ENCODE assay signal across 17 mouse cellular contexts in genomic region chr14:120325673-120326072, GRCm38 (mm10). TPM values are rescaled to one million over a fixed set of nuclear protein-coding genes. Genes with fewer than 3 reads are reported as not detected.
DNase-seq lines count a peak whose midpoint lies in the region; ATAC-seq and TF ChIP-seq lines count a peak whose summit lies in the region.
"Had no signal": no experiment of that assay in that cellular context is flagged by ENCODE, and none has a peak within 500 bp of the region (broad histone marks: within the 10 kb centered on the region; RNA-seq: fewer than 3 reads in every experiment).

No protein-coding gene starts in this region.

- WGBS in heart, postnatal 0 days, result 56% methylated on average over 5 of the region's 5 CpGs
- 77% methylated on average over 5 of the region's 5 CpGs for WGBS in heart, embryonic 11.5 days (ENCODE audit: insufficient replicate concordance)
- 87% methylated on average over 5 of the region's 5 CpGs for WGBS in limb, embryonic 10.5 days

- no peak for TF ChIP-seq CTCF in heart, postnatal 0 days (IDR thresholded peaks at IDR 0.05; ENCODE audit: low read depth)
- TF ChIP-seq CTCF in C2C12 (IDR thresholded peaks at IDR 0.05; ENCODE audit: control insufficient read depth, insufficient read depth, insufficient read length), result no peak

- no peak for TF ChIP-seq EP300 in heart, postnatal 0 days (IDR thresholded peaks at IDR 0.05; ENCODE audit: low read depth)

- peaks cover 83% of the 10 kb centered on the region for H3K79me3 ChIP-seq in C2C12 (ENCODE audit: low read depth)

- H3K9me3 ChIP-seq in heart, postnatal 0 days (replicated peaks; ENCODE audit: control insufficient read depth, low read length), result no peaks in the 10 kb centered on the region
- no peaks in the 10 kb centered on the region for H3K9me3 ChIP-seq in heart, embryonic 11.5 days (replicated peaks; ENCODE audit: control insufficient read depth, low read length)
- H3K9me3 ChIP-seq in limb, embryonic 10.5 days (replicated peaks), result no peaks in the 10 kb centered on the region
- H3K9me3 ChIP-seq: forebrain, embryonic 15.5 days; G1E; limb, embryonic 12.5 days; lung, embryonic 15.5 days; midbrain, embryonic 15.5 days had no signal

- peaks cover 14% of the 10 kb centered on the region for H3K36me3 ChIP-seq in heart, postnatal 0 days (replicated peaks; ENCODE audit: control insufficient read depth, insufficient read depth, low read length)
- no peaks in the 10 kb centered on the region for H3K36me3 ChIP-seq in heart, embryonic 11.5 days (ENCODE audit: control insufficient read depth, insufficient read depth, low read length)
- peaks cover 54% of the 10 kb centered on the region for H3K36me3 ChIP-seq in C2C12 (ENCODE audit: control insufficient read depth, insufficient read depth)
- H3K36me3 ChIP-seq in limb, embryonic 10.5 days, result peaks cover 25% of the 10 kb centered on the region
- H3K36me3 ChIP-seq: forebrain, embryonic 15.5 days; midbrain, embryonic 15.5 days had no signal

- no peak overlapping the region for H3K9ac ChIP-seq in heart, postnatal 0 days (replicated peaks; ENCODE audit: low read depth, low read length)
- no peak overlapping the region for H3K9ac ChIP-seq in heart, embryonic 11.5 days (ENCODE audit: low read depth, low read length)
- H3K9ac ChIP-seq: forebrain, embryonic 15.5 days; limb, embryonic 12.5 days; lung, embryonic 15.5 days; midbrain, embryonic 15.5 days had no signal

- H3K79me2 ChIP-seq in C2C12 (ENCODE audit: control insufficient read depth, insufficient read depth), result peaks cover 94% of the 10 kb centered on the region

- no peak for DNase-seq in heart, postnatal 0 days (ENCODE audit: low spot score)
- DNase-seq in limb, embryonic 10.5 days (ENCODE audit: low spot score), result no peak
- DNase-seq in layer of hippocampus, adult 8-10 months (ENCODE audit: low spot score in 2 of 2), result no peak
- no peak for DNase-seq in cerebellum, postnatal 4 days (ENCODE audit: low spot score in 2 of 2)
- DNase-seq: kidney, adult 18-20 months; layer of hippocampus, adult 9-11 months; right cerebral cortex, postnatal 25 days had no signal

- H3K4me1 ChIP-seq in heart, postnatal 0 days (ENCODE audit: control insufficient read depth, insufficient read depth), result peaks cover 35% of the 10 kb centered on the region
- H3K4me1 ChIP-seq in heart, embryonic 11.5 days (ENCODE audit: control insufficient read depth, insufficient read depth, low read length), result peaks cover 23% of the 10 kb centered on the region
- H3K4me1 ChIP-seq in brown adipose tissue, adult 24 weeks (ENCODE audit: control insufficient read depth, insufficient read depth, insufficient read length, low read length), result peaks cover 35% of the 10 kb centered on the region
- peaks cover 10% of the 10 kb centered on the region; the same call in 1 of the 2 replicates for H3K4me1 ChIP-seq in limb, embryonic 10.5 days
- H3K4me1 ChIP-seq: midbrain, embryonic 15.5 days had no signal

- no peak overlapping the region for H3K4me2 ChIP-seq in heart, postnatal 0 days (ENCODE audit: low read depth, low read length)
- H3K4me2 ChIP-seq in heart, embryonic 11.5 days, result no peak overlapping the region
- H3K4me2 ChIP-seq: forebrain, embryonic 15.5 days; limb, embryonic 12.5 days; lung, embryonic 15.5 days; midbrain, embryonic 15.5 days had no signal

- H3K27ac ChIP-seq in heart, postnatal 0 days (ENCODE audit: low read depth), result 0 out of 2 replicates have a peak overlapping the region, but pooled peaks have one; percentile 6
- no peak overlapping the region for H3K27ac ChIP-seq in heart, embryonic 11.5 days (ENCODE audit: low read depth, low read length)
- H3K27ac ChIP-seq in brown adipose tissue, adult 24 weeks (replicated peaks; ENCODE audit: low read depth, low read length), result peak overlapping the region; percentile 3; the same call in 1 of the 2 replicates
- H3K27ac ChIP-seq in limb, embryonic 10.5 days, result no peak overlapping the region
- H3K27ac ChIP-seq: forebrain, embryonic 15.5 days; limb, embryonic 12.5 days; lung, embryonic 15.5 days; midbrain, embryonic 15.5 days; stomach, postnatal 0 days had no signal

- H3ac ChIP-seq in C2C12 (ENCODE audit: control insufficient read depth, insufficient read length, low read depth), result no peak overlapping the region

- no peak for ATAC-seq in heart, postnatal 0 days (ENCODE audit: insufficient read depth, low read depth)
- ATAC-seq in heart, embryonic 11.5 days (replicated peaks; ENCODE audit: insufficient number of reproducible peaks, low FRiP score, low TSS enrichment), result no peak
- ATAC-seq in monocyte, adult 5-6 weeks (replicated peaks; ENCODE audit: insufficient number of reproducible peaks, low FRiP score, low TSS enrichment, poor library complexity, severe bottlenecking), result peak; percentile 85
- ATAC-seq: forebrain, embryonic 15.5 days; midbrain, embryonic 15.5 days had no signal

- H3K4me3 ChIP-seq in heart, postnatal 0 days (ENCODE audit: low read depth, low read length), result no peak overlapping the region
- H3K4me3 ChIP-seq in heart, embryonic 11.5 days (ENCODE audit: low read depth, low read length), result no peak overlapping the region
- H3K4me3 ChIP-seq in C2C12 (ENCODE audit: insufficient read depth, poor library complexity, severe bottlenecking), result no peak overlapping the region
- H3K4me3 ChIP-seq in brown adipose tissue, adult 24 weeks (ENCODE audit: insufficient read depth, low read depth, low read length), result no peak overlapping the region
- H3K4me3 ChIP-seq in limb, embryonic 10.5 days, result no peak overlapping the region
- H3K4me3 ChIP-seq: forebrain, embryonic 15.5 days; limb, embryonic 12.5 days; lung, embryonic 15.5 days; midbrain, embryonic 15.5 days had no signal

- H3K27me3 ChIP-seq in heart, postnatal 0 days (ENCODE audit: control insufficient read depth, insufficient read depth, low read length), result no peaks in the 10 kb centered on the region
- H3K27me3 ChIP-seq in heart, embryonic 11.5 days (ENCODE audit: control insufficient read depth, insufficient read depth, low read length), result no peaks in the 10 kb centered on the region
- no peaks in the 10 kb centered on the region for H3K27me3 ChIP-seq in C2C12 (ENCODE audit: control insufficient read depth, insufficient read depth, insufficient read length)
- no peaks in the 10 kb centered on the region for H3K27me3 ChIP-seq in limb, embryonic 10.5 days (ENCODE audit: low read depth, poor library complexity, severe bottlenecking)
- H3K27me3 ChIP-seq: forebrain, embryonic 15.5 days; limb, embryonic 12.5 days; lung, embryonic 15.5 days; midbrain, embryonic 15.5 days had no signal

TF ChIP-seq in C2C12, 6 proteins besides CTCF, POLR2A, EP300 and RAD21:
- TF ChIP-seq FOSL1 (IDR thresholded peaks at IDR 0.05; ENCODE audit: insufficient read depth, low read length, poor library complexity, severe bottlenecking) (peak; percentile 86), CEBPB (IDR thresholded peaks at IDR 0.05; ENCODE audit: low read depth) (no peak)

RNA-seq across cellular contexts. Expression of gene Mbnl2, which starts 50.2 kb away (rescaled TPM):
- total RNA-seq in heart, postnatal 0 days (2014; rRNA removed; ENCODE audit: low replicate concordance), result 288 and 337 TPM in 2 replicates
- polyA plus RNA-seq in heart, postnatal 0 days (2015; fragmentation: Nextera tagmentation; extraction: Ambion mirVana), result 136 and 137 TPM in 2 replicates
- 107 and 126 TPM in 2 replicates for polyA plus RNA-seq in heart, embryonic 11.5 days (2014; fragmentation: Nextera tagmentation; extraction: Ambion mirVana)
- polyA plus RNA-seq in C2C12 (2012; fragmentation: generic; extraction: Trizol), result 42.1 TPM
- 152 and 170 TPM in 2 replicates for polyA plus RNA-seq in brown adipose tissue, adult 24 weeks (2012; ENCODE audit: insufficient read depth, insufficient read length, missing spikeins)
- 77.3 to 125 TPM (median 112 TPM) in 3 replicates for total RNA-seq in monocyte, adult 5-6 weeks (2017)
- polyA plus RNA-seq in limb, embryonic 10.5 days (2016; fragmentation: Nextera tagmentation; extraction: Ambion mirVana), result 33.8 and 45.5 TPM in 2 replicates
- total RNA-seq in layer of hippocampus, adult 8-10 months (2022), result 100 to 1,000 TPM; 203 to 270 (median 247) TPM

Comparison
In these comparisons a context has a peak if more than half of its experiments do, and no peak if none do; other contexts are left out.
1. H3K27ac ChIP-seq: peak in heart, postnatal 0 days (single experiment) and brown adipose tissue, adult 24 weeks (single experiment); none in heart, embryonic 11.5 days (single experiment) and limb, embryonic 10.5 days (single experiment).